Mouse (Mus musculus): ENCODE data around the gene Cacng1. TPM values are rescaled to one million over a fixed set of nuclear protein-coding genes. Genes with fewer than 3 reads are reported as not detected.

Gene Cacng1
- 1.1 TPM in 1 of 2 replicates, not detected in the other for polyA plus RNA-seq (2014; fragmentation: Nextera tagmentation; extraction: Ambion mirVana)

GRCm38 (mm10) chr11:107716332-107716938, at the start of gene Cacng1:
Gene Cacng1, minus strand, starts transcription at chr11:107716522.
- H3K36me3 ChIP-seq (ENCODE audit: control insufficient read depth, insufficient read depth, low read length): no peaks in the 10 kb centered on the region
- no peak within 1 kb of the TSS for H3K27ac ChIP-seq (ENCODE audit: low read depth, low read length)
- no peaks in the 10 kb centered on the region for H3K27me3 ChIP-seq (ENCODE audit: control insufficient read depth, insufficient read depth, low read length)
- no peaks in the 10 kb centered on the region for H3K4me1 ChIP-seq (ENCODE audit: control insufficient read depth, insufficient read depth, low read length)
- no peak within 1 kb of the TSS for H3K4me3 ChIP-seq (ENCODE audit: low read depth, low read length)
- no peak for ATAC-seq (ENCODE audit: low read depth)
- H3K9ac ChIP-seq (replicated peaks; ENCODE audit: low read depth, low read length): no peak within 1 kb of the TSS
- WGBS: 89% methylated on average over 16 of the region's 16 CpGs
- H3K9me3 ChIP-seq (ENCODE audit: control insufficient read depth, low read length): no peaks in the 10 kb centered on the region
- no peak within 1 kb of the TSS for H3K4me2 ChIP-seq (ENCODE audit: low read depth, low read length)

GRCm38 (mm10) chr11:107762688-107763460, 46.6 kb upstream of the Cacng1 start:
- Histone ChIP-seq H3K4me2 (ENCODE audit: low read depth, low read length) (no peak overlapping the region), H3K4me3 (ENCODE audit: low read depth, low read length) (no peak overlapping the region), H3K27me3 (ENCODE audit: control insufficient read depth, insufficient read depth, low read length) (no peaks in the 10 kb centered on the region), H3K9ac (replicated peaks; ENCODE audit: low read depth, low read length) (no peak overlapping the region), H3K36me3 (ENCODE audit: control insufficient read depth, insufficient read depth, low read length) (no peaks in the 10 kb centered on the region), H3K4me1 (ENCODE audit: control insufficient read depth, insufficient read depth, low read length) (peaks cover 48% of the 10 kb centered on the region), H3K9me3 (ENCODE audit: control insufficient read depth, low read length) (no peaks in the 10 kb centered on the region), H3K27ac (ENCODE audit: low read depth, low read length) (peak overlapping the region; percentile 76)
- peak; percentile 88 for ATAC-seq (ENCODE audit: low read depth)
- WGBS: 9% methylated on average over 8 of the region's 8 CpGs

GRCm38 (mm10) chr11:107761790-107762500, 45.6 kb upstream of the Cacng1 start:
- H3K9me3 ChIP-seq (ENCODE audit: control insufficient read depth, low read length): no peaks in the 10 kb centered on the region
- no peaks in the 10 kb centered on the region for H3K27me3 ChIP-seq (ENCODE audit: control insufficient read depth, insufficient read depth, low read length)
- peak overlapping the region; percentile 76 for H3K27ac ChIP-seq (ENCODE audit: low read depth, low read length)
- WGBS: 59% methylated on average over 10 of the region's 10 CpGs
- no peaks in the 10 kb centered on the region for H3K36me3 ChIP-seq (ENCODE audit: control insufficient read depth, insufficient read depth, low read length)
- peaks cover 43% of the 10 kb centered on the region for H3K4me1 ChIP-seq (ENCODE audit: control insufficient read depth, insufficient read depth, low read length)
- H3K9ac ChIP-seq (replicated peaks; ENCODE audit: low read depth, low read length): no peak overlapping the region
- no peak for ATAC-seq (ENCODE audit: low read depth)
- no peak overlapping the region for H3K4me2 ChIP-seq (ENCODE audit: low read depth, low read length)
- H3K4me3 ChIP-seq (ENCODE audit: low read depth, low read length): no peak overlapping the region

- WGBS: 34% methylated on average over 10 of the region's 10 CpGs
- H3K9me3 ChIP-seq (ENCODE audit: control insufficient read depth, low read length): no peaks in the 10 kb centered on the region
- peaks cover 40% of the 10 kb centered on the region for H3K4me1 ChIP-seq (ENCODE audit: control insufficient read depth, insufficient read depth, low read length)
- H3K36me3 ChIP-seq (ENCODE audit: control insufficient read depth, insufficient read depth, low read length): no peaks in the 10 kb centered on the region
- H3K4me2 ChIP-seq (ENCODE audit: low read depth, low read length): no peak overlapping the region
- H3K27ac ChIP-seq (ENCODE audit: low read depth, low read length): peak overlapping the region; percentile 62
- no peaks in the 10 kb centered on the region for H3K27me3 ChIP-seq (ENCODE audit: control insufficient read depth, insufficient read depth, low read length)
- ATAC-seq (ENCODE audit: low read depth): no peak
- no peak overlapping the region for H3K9ac ChIP-seq (replicated peaks; ENCODE audit: low read depth, low read length)
- H3K4me3 ChIP-seq (ENCODE audit: low read depth, low read length): no peak overlapping the region
Measured at GRCm38 (mm10) chr11:107760001-107760400, 43.7 kb upstream of the Cacng1 start.

GRCm38 (mm10) chr11:107759516-107759915, 43.2 kb upstream of the Cacng1 start:
- no peak for ATAC-seq (ENCODE audit: low read depth)
- no peaks in the 10 kb centered on the region for H3K36me3 ChIP-seq (ENCODE audit: control insufficient read depth, insufficient read depth, low read length)
- H3K27me3 ChIP-seq (ENCODE audit: control insufficient read depth, insufficient read depth, low read length): no peaks in the 10 kb centered on the region
- H3K4me1 ChIP-seq (ENCODE audit: control insufficient read depth, insufficient read depth, low read length): peaks cover 40% of the 10 kb centered on the region
- H3K9ac ChIP-seq (replicated peaks; ENCODE audit: low read depth, low read length): no peak overlapping the region
- no peak overlapping the region for H3K4me3 ChIP-seq (ENCODE audit: low read depth, low read length)
- 78% methylated on average over 9 of the region's 9 CpGs for WGBS
- peak overlapping the region; percentile 62 for H3K27ac ChIP-seq (ENCODE audit: low read depth, low read length)
- no peak overlapping the region for H3K4me2 ChIP-seq (ENCODE audit: low read depth, low read length)
- no peaks in the 10 kb centered on the region for H3K9me3 ChIP-seq (ENCODE audit: control insufficient read depth, low read length)

- peaks cover 3% of the 10 kb centered on the region; the same call in 1 of the 2 replicates for H3K36me3 ChIP-seq (ENCODE audit: control insufficient read depth, insufficient read depth, low read length)
- 64% methylated on average over 5 of the region's 5 CpGs for WGBS
- no peak overlapping the region for H3K27ac ChIP-seq (ENCODE audit: low read depth, low read length)
Measured at GRCm38 (mm10) chr11:107749114-107749513, 32.8 kb upstream of the Cacng1 start.

GRCm38 (mm10) chr11:107748243-107749035, 32.1 kb upstream of the Cacng1 start:
- ATAC-seq (ENCODE audit: low read depth): no peak
- 63% methylated on average over 5 of the region's 5 CpGs for WGBS
- no peaks in the 10 kb centered on the region for H3K9me3 ChIP-seq (ENCODE audit: control insufficient read depth, low read length)
- no peaks in the 10 kb centered on the region for H3K27me3 ChIP-seq (ENCODE audit: control insufficient read depth, insufficient read depth, low read length)
- no peak overlapping the region for H3K27ac ChIP-seq (ENCODE audit: low read depth, low read length)
- no peak overlapping the region for H3K4me2 ChIP-seq (ENCODE audit: low read depth, low read length)
- no peak overlapping the region for H3K9ac ChIP-seq (replicated peaks; ENCODE audit: low read depth, low read length)
- H3K4me1 ChIP-seq (ENCODE audit: control insufficient read depth, insufficient read depth, low read length): peaks cover under 1% of the 10 kb centered on the region; the same call in 1 of the 2 replicates
- peaks cover 3% of the 10 kb centered on the region; the same call in 1 of the 2 replicates for H3K36me3 ChIP-seq (ENCODE audit: control insufficient read depth, insufficient read depth, low read length)
- no peak overlapping the region for H3K4me3 ChIP-seq (ENCODE audit: low read depth, low read length)

More at GRCm38 (mm10) chr11:107749114-107749513, 32.8 kb upstream of the Cacng1 start:
- H3K9me3 ChIP-seq (ENCODE audit: control insufficient read depth, low read length): no peaks in the 10 kb centered on the region
- no peak for ATAC-seq (ENCODE audit: low read depth)
- no peaks in the 10 kb centered on the region for H3K27me3 ChIP-seq (ENCODE audit: control insufficient read depth, insufficient read depth, low read length)
- H3K9ac ChIP-seq (replicated peaks; ENCODE audit: low read depth, low read length): no peak overlapping the region
- no peak overlapping the region for H3K4me2 ChIP-seq (ENCODE audit: low read depth, low read length)
- H3K4me1 ChIP-seq (ENCODE audit: control insufficient read depth, insufficient read depth, low read length): no peaks in the 10 kb centered on the region; the same call in 1 of the 2 replicates
- no peak overlapping the region for H3K4me3 ChIP-seq (ENCODE audit: low read depth, low read length)

- Histone ChIP-seq H3K4me2 (ENCODE audit: low read depth, low read length) (no peak overlapping the region), H3K27me3 (ENCODE audit: control insufficient read depth, insufficient read depth, low read length) (no peaks in the 10 kb centered on the region), H3K36me3 (ENCODE audit: control insufficient read depth, insufficient read depth, low read length) (peaks cover 10% of the 10 kb centered on the region; the same call in 1 of the 2 replicates), H3K4me1 (ENCODE audit: control insufficient read depth, insufficient read depth, low read length) (peaks cover 5% of the 10 kb centered on the region; the same call in 1 of the 2 replicates), H3K4me3 (ENCODE audit: low read depth, low read length) (no peak overlapping the region), H3K9me3 (ENCODE audit: control insufficient read depth, low read length) (no peaks in the 10 kb centered on the region), H3K27ac (ENCODE audit: low read depth, low read length) (no peak overlapping the region), H3K9ac (replicated peaks; ENCODE audit: low read depth, low read length) (no peak overlapping the region)
- WGBS: 44% methylated on average over 3 of the region's 3 CpGs
- 0 out of 2 replicates have a peak, but pooled peaks have one; percentile 29 for ATAC-seq (ENCODE audit: low read depth)
Measured at GRCm38 (mm10) chr11:107743100-107743499, 26.8 kb upstream of the Cacng1 start.

Data from neural tube, embryonic 14.5 days (tissue).